Mouse (Mus musculus) layer of hippocampus, adult 11-12 months (tissue): ENCODE data around the gene Lsamp.

Experiments
- DNase-seq: peaks from one replicate; pipeline ENCODE4 v3.0.0; 2022; ENCODE audit warnings: low spot score

The Lsamp gene

DNA sequence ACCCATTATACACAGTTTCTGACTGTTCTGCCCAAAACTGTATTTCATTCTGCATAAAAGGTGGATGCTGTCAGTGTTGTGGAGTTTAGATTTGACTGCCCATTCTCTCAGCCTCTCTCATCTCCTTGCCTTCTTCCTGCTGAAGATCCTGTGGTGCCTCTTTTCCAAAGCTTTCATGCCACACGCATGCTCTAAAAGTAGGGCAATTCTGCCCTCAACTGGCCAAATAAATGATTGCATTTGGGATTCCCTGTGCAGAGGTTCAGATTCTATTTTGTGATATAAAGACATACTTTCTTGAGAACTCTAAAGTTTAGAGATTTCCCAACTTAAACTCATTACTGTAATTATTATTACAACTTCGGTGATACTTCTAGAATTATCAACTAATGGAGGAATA is 1260.5 kb downstream of the Lsamp start:
- peak; percentile 79 for DNase-seq

DNA sequence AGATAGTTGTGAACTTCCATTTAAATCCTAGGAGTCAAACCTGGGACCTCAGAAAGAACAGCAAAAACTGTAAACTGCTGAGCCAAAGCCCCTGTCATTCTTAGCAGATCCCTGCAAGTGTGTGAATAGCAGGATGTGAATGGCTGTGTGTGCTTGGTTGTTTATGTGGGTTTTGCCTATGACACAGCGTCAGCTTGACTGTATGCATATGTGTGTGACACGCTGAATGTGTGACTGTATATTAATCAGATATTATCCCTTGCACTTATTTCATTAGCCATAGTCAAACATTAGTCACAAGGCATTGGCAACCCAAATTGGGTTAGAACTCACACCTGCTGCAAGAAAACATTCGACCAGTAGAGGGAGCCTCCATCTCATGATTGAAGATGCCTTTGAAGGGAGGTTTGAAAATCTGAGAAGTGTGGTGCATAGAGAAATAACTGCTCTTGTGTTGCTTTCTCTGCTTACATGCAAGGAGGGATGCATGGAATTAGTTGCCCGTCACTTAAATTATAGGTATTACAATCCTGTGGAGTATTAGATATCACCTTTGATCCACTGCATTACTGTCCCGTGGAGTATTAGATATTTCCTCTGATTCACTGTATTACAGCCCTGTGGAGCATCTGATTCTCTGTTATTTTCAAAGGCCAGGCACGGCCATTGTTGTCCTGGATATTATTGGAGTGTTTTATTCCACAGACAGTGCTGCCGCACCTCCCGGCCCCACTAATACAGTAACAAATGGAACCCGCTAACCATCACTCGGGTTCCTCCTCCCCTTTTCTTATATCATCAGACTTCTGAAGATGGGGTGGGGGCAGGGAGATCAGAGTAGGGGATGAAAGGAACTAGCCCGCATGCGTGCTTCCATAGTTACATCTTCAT is 1274.2 kb downstream of the Lsamp start:
- peak; percentile 84 for DNase-seq

GRCm38 (mm10) chr16:41275999-41276671 is 1292.0 kb downstream of the Lsamp start:
- DNase-seq = no peak

DNA sequence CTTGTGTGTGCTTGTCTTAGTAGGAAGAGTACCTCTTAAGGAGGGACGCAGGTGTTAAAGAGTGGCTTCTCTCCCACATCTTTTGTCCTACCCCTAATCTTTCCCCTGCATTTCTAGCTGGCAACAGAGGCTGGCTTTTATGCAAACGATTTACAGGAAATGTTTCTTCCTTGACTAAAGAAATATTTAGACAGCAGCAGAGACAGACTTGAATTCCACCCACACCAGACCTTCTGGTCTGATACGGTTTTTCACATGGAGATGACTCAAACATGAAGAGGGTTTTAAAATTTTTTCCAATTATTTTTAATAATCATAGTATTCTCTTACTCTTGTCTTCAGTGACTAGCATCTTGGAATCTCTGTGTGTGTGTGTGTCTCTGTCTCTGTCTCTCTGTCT is 1333.8 kb downstream of the Lsamp start:
- peak; percentile 21 for DNase-seq

DNA sequence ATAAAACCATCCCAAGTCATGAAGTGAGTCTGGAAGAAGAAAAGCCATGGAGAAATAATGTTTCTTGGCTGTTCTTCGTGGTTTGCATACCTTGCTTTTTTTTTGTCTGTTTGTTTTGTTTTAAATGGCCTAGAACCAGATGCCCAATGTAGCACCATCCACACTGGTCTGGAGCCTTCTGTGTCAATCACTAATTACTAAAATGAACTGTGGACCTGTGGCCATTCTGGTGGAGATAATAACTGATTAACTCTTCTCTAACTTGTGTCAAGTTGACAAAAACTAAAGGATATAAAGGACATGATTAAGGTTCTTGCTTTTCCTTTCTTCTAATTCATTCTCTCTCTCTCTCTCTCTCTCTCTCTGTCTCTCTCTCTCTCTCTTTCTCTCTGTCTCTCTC is 1359.3 kb downstream of the Lsamp start:
- DNase-seq = no peak

DNA sequence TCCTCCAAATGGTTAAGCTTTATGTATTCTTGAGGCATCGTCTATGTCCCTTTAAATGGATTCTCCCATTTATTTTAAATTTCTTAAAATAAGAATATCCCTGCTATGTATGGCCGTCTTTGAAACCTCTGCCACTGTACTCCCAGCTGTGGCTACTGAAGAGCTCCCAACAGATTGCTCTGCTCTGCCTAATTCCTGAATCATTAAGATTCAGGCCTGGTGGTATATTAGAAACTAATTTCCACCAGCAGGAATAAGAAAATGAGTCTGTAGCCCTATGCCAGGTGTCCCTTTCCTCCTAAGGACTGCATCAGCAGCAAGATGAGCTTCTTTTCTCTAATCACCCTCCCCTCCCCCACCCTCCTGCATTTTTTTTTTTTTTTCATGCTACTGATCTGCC is 1381.0 kb downstream of the Lsamp start:
- no peak for DNase-seq

- DNase-seq = no peak
These were observed 1399.5 kb downstream of the Lsamp start for GRCm38 (mm10) chr16:41383702-41384101.

GRCm38 (mm10) chr16:41384288-41384687 is 1400.1 kb downstream of the Lsamp start:
- DNase-seq = no peak

DNA sequence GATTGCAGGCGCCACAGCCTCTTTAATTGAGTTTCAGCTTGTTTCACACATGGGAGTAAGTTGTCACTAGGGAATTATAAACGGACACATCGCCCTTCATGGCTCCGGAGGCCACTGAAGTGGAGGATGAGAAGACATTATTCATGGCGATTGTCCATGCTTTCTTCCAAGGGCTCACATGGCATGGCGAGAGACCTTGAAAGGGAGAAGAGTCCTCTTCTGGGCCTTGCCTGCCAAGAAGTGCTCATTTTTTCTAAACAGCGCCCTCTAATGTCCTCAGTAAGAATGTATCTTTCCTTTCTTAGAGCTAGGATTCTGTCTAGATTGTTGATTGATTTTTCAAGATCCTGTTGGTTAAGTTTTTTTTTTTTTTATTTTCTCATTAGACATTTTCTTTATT is 1424.7 kb downstream of the Lsamp start:
- DNase-seq = no peak

GRCm38 (mm10) chr16:41410671-41411070 is 1426.5 kb downstream of the Lsamp start:
- DNase-seq = no peak

- DNase-seq = no peak
These were observed 1433.2 kb downstream of the Lsamp start for GRCm38 (mm10) chr16:41417363-41417762.

GRCm38 (mm10) chr16:41467391-41467790 is 1483.2 kb downstream of the Lsamp start:
- no peak for DNase-seq

GRCm38 (mm10) chr16:41478694-41479093 is 1494.5 kb downstream of the Lsamp start:
- DNase-seq = no peak

DNA sequence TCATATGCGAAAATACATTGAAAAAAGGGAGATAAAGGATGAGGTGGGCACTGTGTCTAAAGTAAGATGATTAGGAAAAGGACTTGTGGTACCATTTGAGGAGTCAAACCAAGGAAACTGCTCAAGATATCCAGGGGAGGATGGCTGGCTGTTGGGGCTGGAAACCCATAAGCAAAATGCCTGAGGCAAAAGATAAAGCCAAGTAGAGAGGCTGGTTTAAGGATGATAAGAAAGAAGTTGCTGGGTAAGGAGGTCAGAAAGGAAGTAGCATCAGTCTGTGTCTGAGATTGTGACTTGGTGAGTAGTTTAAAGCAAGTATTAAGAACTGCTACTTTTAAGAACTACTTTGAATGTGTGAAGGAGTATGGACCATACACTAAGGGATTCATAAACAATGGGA is 1497.7 kb downstream of the Lsamp start:
- no peak for DNase-seq

GRCm38 (mm10) chr16:41510915-41511552 is 1526.9 kb downstream of the Lsamp start:
- DNase-seq = no peak

DNA sequence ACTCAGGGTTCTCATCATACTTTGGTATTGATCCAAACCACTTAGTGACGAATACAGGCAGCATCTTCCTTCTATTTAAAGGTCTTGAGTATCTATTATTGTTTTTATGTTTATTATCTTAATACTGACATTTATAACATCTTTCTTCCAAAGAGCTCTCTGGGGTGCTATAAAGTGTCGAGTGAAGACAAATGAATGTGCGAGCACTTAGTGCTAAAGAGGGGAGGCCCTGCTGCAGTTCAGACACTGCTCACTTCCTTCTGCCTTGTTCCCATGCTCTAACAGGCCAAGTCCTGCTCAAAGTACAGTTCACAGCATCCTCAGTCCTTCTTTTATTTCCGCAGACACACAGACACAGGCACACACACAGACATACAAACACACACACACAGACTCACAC is 1537.4 kb downstream of the Lsamp start:
- no peak for DNase-seq

GRCm38 (mm10) chr16:41524266-41524665 is 1540.1 kb downstream of the Lsamp start:
- peak; percentile 57 for DNase-seq

DNA sequence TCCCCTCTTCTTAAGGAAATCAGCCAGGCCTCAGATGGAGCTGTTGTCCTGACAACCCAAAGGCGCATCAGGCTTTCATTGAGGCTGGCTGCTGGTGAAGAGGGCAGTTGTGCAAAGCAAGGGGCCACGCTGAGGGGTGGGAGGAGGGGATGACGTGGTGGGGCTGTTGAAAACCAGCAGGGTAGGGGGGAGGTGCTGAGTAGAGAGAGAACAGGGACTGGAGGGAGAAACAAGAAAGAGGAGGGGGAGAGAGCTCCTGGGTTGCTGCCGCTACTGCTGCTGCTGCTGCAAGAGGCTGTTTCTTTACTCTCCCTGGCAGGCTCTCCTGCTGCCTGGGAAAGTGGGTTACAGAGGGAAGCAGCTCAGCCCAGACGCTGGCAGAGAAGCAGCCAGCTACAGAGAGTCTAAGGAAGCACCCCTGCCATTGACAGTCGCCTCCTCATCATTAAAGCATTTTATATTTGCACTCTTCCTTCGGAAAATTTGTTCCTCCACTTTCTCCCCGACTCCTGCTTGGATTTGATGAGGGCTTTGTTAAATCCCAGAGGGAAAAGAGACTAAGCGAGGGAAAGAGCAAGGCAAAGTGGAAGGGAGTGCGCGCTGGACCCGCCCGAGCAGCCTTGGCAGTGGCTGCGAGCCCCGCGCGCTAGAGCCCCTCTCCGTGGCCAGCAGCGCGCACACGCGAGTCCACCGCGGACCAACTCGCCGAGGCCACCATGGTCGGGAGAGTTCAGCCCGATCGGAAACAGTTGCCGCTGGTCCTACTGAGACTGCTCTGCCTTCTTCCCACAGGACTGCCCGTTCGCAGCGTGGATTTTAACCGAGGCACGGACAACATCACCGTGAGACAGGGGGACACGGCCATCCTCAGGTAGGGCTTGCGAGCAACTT is 1548.7 kb downstream of the Lsamp start:
- peak; percentile 61 for DNase-seq

DNA sequence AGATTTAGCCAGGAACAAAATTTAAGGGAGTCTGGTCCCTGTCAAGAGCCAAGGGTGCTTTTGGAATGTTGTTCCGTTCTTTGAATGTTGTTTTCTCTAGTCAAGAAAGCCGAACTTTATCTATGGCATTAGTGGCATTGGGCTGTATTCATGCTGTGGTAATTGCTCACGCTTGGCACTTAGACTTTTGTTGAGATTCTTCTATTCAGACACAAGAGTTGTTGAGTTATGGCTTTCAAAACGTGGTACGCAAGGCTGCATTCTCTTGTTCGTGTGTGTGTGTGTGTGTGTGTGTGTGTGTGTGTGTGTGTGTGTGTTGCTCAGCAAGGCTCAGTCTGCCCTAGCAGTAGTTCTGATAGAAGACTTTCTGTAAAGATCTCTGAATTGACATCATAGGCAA is 1549.5 kb downstream of the Lsamp start:
- DNase-seq = no peak

DNA sequence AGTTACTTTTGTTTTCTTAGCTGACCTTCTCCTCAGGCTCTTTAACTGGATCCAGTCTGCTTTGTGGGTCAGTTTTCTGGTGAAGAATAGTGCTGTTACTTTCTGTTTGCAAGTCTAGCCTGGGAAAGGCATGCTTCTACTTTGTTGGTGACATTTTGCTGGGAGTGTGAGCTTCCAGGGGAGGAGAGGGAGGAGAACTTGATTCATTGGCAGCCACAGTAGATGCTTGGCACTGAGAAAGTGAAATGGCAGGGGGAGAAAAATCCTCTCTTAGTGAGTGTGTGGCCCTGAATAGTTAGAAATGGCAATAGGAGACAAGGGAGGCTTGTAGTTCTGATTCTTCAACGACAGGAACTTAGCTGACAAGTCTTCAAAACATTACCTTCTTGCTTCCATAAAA is 1551.6 kb downstream of the Lsamp start:
- DNase-seq = no peak

DNA sequence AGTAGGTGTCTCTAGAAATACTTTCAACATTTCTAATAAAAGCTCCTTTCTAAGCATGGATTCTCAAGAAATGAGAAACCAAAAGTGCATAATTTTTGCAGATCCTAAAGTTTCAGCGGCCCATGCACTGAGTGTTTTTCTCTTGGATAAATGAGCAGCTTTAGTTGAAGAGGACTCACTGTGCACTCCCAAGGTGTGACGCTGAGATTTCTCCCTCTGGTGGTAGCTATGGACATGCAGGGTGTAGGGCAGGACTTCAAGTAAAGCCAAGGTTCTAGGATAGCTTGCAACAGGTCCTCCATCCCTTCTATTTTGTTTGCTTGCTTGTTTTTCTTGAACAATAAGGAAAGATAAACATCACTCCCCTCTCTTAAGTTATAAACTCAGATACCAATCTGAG is 1558.5 kb downstream of the Lsamp start:
- no peak for DNase-seq

- no peak for DNase-seq
These were observed 1567.0 kb downstream of the Lsamp start for GRCm38 (mm10) chr16:41551164-41551563.
